22 mouse cellular contexts compared by ENCODE assay signal in genomic region chr17:7389898-7390297, GRCm38 (mm10). TPM values are rescaled to one million over a fixed set of nuclear protein-coding genes. Genes with fewer than 3 reads are reported as not detected.
DNase-seq lines count a peak whose midpoint lies in the region; ATAC-seq and TF ChIP-seq lines count a peak whose summit lies in the region.
"Not testable (repeated sequence)": the region's sequence is repeated elsewhere in the genome, so short reads cannot be mapped to it uniquely, and the experiment has no call there.
"Had no signal": no experiment of that assay in that cellular context is flagged by ENCODE, and none has a peak within 500 bp of the region (broad histone marks: within the 10 kb centered on the region; RNA-seq: fewer than 3 reads in every experiment).

No protein-coding gene starts in this region.

- WGBS in forebrain, postnatal 0 days, result 52% methylated on average over 7 of the region's 7 CpGs

- not testable (repeated sequence) for H3K9ac ChIP-seq in forebrain, postnatal 0 days

- peak; percentile 35 for DNase-seq in adrenal gland, adult 2 months
- peak; percentile 37 to 56 for DNase-seq in adrenal gland, postnatal 36 days
- DNase-seq in cerebellum, postnatal 14 days, result peak; percentile 48 to 49
- peak; percentile 34 for DNase-seq in forebrain, postnatal 0 days
- peak; percentile 19 to 64 for DNase-seq in layer of hippocampus, adult 18-20 months (ENCODE audit: low spot score in 2 of 2)
- peak; percentile 19 to 34 for DNase-seq in layer of hippocampus, postnatal 36 days
- DNase-seq in right cerebral cortex, postnatal 10 days (ENCODE audit: low spot score in 2 of 2), result peak; percentile 43 to 48

- H3K27me3 ChIP-seq in forebrain, postnatal 0 days (ENCODE audit: insufficient read depth, low read length), result not testable (repeated sequence)

- not testable (repeated sequence) for H3K27ac ChIP-seq in forebrain, postnatal 0 days (ENCODE audit: low read depth, low read length)

- H3K36me3 ChIP-seq in forebrain, postnatal 0 days (ENCODE audit: insufficient read depth), result not testable (repeated sequence)

- H3K4me3 ChIP-seq in forebrain, postnatal 0 days (ENCODE audit: low read depth, low read length), result not testable (repeated sequence)

- ATAC-seq in forebrain, postnatal 0 days, result 0 out of 2 replicates have a peak, but pooled peaks have one; percentile 10

- not testable (repeated sequence) for TF ChIP-seq CTCF in forebrain, postnatal 0 days (IDR thresholded peaks at IDR 0.05; ENCODE audit: low read depth)

- not testable (repeated sequence) for H3K9me3 ChIP-seq in forebrain, postnatal 0 days (ENCODE audit: low read length)

- not testable (repeated sequence) for H3K4me1 ChIP-seq in forebrain, postnatal 0 days (ENCODE audit: insufficient read depth)

- not testable (repeated sequence) for H3K4me2 ChIP-seq in forebrain, postnatal 0 days (ENCODE audit: low read depth)

RNA-seq across cellular contexts. Expression of gene Unc93a2, which starts 4.6 kb away (rescaled TPM):
- total RNA-seq in adrenal gland, adult 2 months (2021), result 1 to 10 TPM; 1.3 to 2.7 TPM
- 1.4 and 2.1 TPM in 2 replicates for polyA plus RNA-seq in adrenal gland, adult 2 months (2012; rRNA removed)
- 1 to 10 TPM in 1 of 2 experiments, under 1 TPM in 1; 0.23 to 4.0 TPM for total RNA-seq in adrenal gland, postnatal 36 days (2021)
- total RNA-seq in forebrain, postnatal 0 days (2014; rRNA removed), result not detected in 2 replicates
- not detected in 2 replicates for polyA plus RNA-seq in forebrain, postnatal 0 days (2015; fragmentation: Nextera tagmentation; extraction: Ambion mirVana)
- under 1 TPM in 1 of 2 experiments, not detected in 1; 0.13 TPM for total RNA-seq in layer of hippocampus, adult 18-20 months (2021)
- total RNA-seq in layer of hippocampus, postnatal 36 days (2021), result not detected
- total RNA-seq: gastrocnemius, postnatal 10 days; hematopoietic stem cell, adult 5-6 weeks; MEL had no signal
- polyA plus RNA-seq: C2C12; embryonic facial prominence, embryonic 13.5 days; forebrain, embryonic 13.5 days; heart, embryonic 11.5 days; heart, embryonic 15.5 days; hindbrain, embryonic 13.5 days; intestine, embryonic 15.5 days had no signal

RNA-seq across cellular contexts. Expression of gene Gm49630, which starts 18.1 kb away (rescaled TPM):
- not detected for total RNA-seq in adrenal gland, adult 2 months (2021)
- 0.28 and 1.1 TPM in 2 replicates for polyA plus RNA-seq in adrenal gland, adult 2 months (2012; rRNA removed)
- total RNA-seq in adrenal gland, postnatal 36 days (2021), result not detected
- 0.23 TPM in 1 of 2 replicates, not detected in the other for total RNA-seq in forebrain, postnatal 0 days (2014; rRNA removed)
- not detected in 2 replicates for polyA plus RNA-seq in forebrain, postnatal 0 days (2015; fragmentation: Nextera tagmentation; extraction: Ambion mirVana)
- total RNA-seq in layer of hippocampus, adult 18-20 months (2021), result not detected
- not detected for total RNA-seq in layer of hippocampus, postnatal 36 days (2021)
- total RNA-seq: adrenal gland, adult 18-20 months; gastrocnemius, postnatal 10 days; gastrocnemius, postnatal 4 days; heart, adult 2 months; heart, postnatal 14 days; hematopoietic stem cell, adult 5-6 weeks; MEL had no signal
- polyA plus RNA-seq: C2C12; embryonic facial prominence, embryonic 13.5 days; forebrain, embryonic 13.5 days; frontal cortex, adult 2 months; heart, adult 2 months; heart, embryonic 11.5 days; heart, embryonic 15.5 days; hindbrain, embryonic 13.5 days; intestine, embryonic 15.5 days had no signal

RNA-seq across cellular contexts. Expression of gene Ttll2, which starts 37.4 kb away (rescaled TPM):
- total RNA-seq in adrenal gland, adult 2 months (2021), result not detected
- polyA plus RNA-seq in adrenal gland, adult 2 months (2012; rRNA removed), result 0.11 TPM in 1 of 2 replicates, not detected in the other
- total RNA-seq in adrenal gland, postnatal 36 days (2021), result under 1 TPM in 1 of 2 experiments, not detected in 1; 0.20 TPM
- total RNA-seq in forebrain, postnatal 0 days (2014; rRNA removed), result not detected in 2 replicates
- polyA plus RNA-seq in forebrain, postnatal 0 days (2015; fragmentation: Nextera tagmentation; extraction: Ambion mirVana), result not detected in 2 replicates
- total RNA-seq in layer of hippocampus, adult 18-20 months (2021), result not detected
- total RNA-seq in layer of hippocampus, postnatal 36 days (2021), result not detected
- total RNA-seq: adrenal gland, adult 18-20 months; gastrocnemius, postnatal 10 days; gastrocnemius, postnatal 4 days; heart, adult 2 months; heart, postnatal 14 days; hematopoietic stem cell, adult 5-6 weeks; MEL had no signal
- polyA plus RNA-seq: C2C12; embryonic facial prominence, embryonic 13.5 days; forebrain, embryonic 13.5 days; frontal cortex, adult 2 months; heart, embryonic 11.5 days; heart, embryonic 15.5 days; hindbrain, embryonic 13.5 days; intestine, embryonic 15.5 days had no signal
